Mouse (Mus musculus) adrenal gland, postnatal 4 days (tissue): Measurements from ENCODE around the gene Myo10. TPM values are rescaled to one million over a fixed set of nuclear protein-coding genes. Genes with fewer than 3 reads are reported as not detected.

Source experiments
- DNase-seq, 2 experiments: peaks; one replicate each; pipeline ENCODE4 v3.0.0; 2021 to 2022; ENCODE audit warnings: low spot score in 2 of 2, mixed read lengths in 2 of 2
- total RNA-seq, 2 experiments: library from RNA; stranded (reverse); gene quantifications; 2 replicates each; pipeline ENCODE4 v1.2.3; 2021

Gene Myo10
- total RNA-seq, 2 experiments from 2014 or later = 87.7 to 91.2 TPM

DNA sequence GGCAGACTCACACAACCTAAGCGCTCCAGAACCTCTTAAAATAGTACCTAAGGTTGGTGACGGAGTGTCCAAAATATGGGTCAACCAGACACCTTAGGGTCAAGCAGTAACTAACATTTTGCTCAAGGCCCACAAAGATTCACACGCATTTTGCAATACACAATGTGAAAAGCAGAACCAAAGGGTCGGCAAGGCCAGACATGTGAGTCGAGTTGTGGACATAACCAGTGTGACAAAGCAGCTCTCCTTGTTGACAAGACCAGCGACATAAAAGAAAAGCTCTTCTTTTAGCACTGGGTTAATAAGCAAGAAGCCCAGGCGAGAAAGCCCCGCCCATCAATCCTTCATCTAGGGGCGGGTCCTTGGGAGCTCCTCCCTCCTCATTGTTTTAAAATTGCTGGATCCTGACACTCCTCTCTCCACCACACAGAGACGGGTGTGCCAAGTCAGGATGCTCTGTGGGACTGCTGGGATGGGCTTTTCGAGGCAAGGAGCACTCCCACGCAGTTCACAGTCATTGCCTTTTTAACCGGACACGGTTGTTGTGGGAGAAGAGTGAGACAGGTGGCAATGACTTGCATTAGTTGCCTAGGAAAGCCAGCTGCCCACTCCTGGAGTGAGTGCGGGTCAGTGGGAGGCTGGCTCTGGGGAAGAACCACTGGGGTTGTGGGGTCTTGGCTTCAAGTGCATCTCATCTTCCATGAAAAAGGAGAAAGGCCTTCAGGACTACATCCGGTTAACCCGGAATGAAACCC, 212.8 kb downstream of the Myo10 start:
- DNase-seq = no peak

DNA sequence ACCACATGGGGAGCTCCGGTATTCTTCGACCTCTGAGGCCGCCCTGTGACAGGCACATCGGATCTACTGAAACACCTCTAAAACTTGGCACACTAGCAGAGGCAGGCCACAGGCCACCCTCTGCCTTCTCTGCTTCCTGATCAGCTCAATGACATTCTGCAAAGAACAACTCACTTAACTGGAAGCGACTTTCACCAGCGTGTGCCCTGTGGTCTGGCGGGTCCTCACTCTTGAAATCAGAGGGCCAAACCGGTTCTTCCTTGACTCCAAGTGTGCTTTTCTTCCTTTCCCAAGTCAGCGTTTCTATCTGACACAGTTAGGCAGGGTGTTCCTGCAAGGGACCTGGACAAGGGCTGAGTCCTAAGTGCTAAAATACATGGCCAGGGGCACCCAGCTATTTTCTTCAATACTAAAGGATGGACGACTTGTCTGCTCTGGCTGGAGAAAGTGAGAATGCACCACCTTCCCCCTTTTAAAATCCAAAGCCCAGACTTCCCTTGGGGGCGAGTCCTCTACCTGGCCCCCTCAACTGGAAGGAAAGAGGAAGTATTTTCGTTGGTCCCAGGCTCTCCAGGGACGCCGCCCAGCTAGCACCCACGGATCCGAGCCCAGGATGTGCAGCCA, 220.2 kb downstream of the Myo10 start:
- no peak for DNase-seq

DNA sequence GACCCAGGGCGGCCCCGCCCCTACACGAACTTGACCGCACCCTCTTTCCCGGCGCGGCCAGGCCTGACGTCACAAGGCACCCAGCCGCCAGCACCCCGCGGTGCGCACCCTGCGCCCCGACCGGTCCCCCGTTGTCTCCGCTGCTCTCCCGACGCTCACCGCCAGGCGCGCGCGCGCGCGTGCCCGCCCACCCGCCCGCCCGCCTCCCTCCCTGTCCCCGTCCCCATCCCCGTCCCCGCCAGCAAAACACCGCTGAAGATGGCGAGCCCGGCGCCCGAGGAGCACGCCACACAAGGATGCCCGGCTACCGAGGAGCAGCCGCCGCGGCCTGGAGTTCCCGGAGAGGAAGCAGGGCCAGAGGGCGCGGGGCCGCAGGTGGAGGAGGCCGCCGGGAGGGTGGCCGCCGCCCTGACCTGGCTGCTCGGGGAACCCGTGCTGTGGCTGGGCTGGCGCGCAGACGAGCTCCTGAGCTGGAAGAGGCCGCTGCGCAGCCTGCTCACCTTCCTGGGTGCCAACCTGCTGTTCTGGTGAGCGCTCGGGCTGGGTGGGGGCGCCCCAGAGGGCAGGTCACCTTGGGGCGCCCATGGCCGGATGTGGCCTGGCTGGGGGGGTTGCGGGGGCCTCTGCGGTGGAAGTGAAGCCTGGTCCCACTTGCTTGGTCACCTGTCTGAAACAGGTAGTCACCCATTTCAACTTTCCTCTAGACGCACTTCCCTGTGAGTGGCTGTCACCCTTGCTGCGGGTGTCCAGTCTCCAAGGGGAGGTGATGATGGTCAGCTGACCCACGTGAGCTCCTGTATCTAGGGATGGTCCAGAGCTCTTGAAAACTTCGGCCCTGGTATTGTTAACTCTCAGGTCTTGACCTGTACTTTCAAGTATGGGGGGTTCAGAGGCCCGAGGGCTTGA, 221.0 kb downstream of the Myo10 start, which contains the start of gene Retreg1:
Retreg1 (plus strand) TSS at position 95 of the 906 bp plus-strand sequence.
- peak; percentile 33 to 48 for DNase-seq

DNA sequence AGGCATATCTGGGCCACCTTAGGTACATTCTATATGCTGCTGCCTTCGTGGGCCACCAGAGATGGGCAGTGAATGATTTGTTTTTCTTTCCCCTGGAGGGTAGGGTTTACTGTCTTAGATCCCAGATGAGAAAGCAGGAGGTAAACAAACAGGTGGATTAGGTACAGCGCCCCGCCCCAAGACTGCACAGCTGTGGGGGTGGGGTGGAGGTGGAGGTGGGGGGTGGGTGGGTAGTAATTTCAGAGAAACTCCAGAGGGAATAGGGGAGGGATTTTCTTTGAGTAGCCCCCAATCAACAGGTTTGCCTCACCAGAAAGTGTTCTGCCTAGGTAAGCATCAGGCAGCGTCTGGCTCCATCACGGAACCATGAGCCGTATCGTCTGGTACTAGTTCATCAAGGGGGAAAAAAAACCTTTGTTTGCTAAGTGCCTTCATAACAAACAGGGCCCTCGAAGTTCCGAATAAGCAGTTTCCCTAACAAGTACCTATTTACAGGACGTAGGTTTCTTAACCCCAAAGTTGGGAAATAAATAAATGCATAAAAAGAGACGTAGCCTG, 221.8 kb downstream of the Myo10 start:
- no peak for DNase-seq

DNA sequence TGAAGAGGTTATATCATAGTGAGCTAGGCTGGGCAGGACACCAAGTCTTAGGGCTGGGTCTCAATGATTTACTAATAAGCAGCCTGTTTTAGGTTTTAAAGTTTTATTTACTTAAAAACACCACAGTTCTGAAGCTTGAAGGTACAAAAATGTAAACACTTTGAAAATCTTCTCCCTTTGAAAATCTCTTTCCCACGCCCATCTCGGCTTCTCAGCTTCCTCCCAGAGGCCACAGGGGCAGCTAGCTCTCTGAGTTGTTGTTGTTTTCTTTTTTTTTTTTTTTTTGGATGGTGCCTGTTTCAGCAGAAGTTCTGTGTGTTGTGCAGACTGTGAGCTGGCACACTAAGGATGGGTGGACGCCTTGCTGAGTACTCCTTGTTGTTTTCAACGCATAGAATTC, 222.4 kb downstream of the Myo10 start:
- no peak for DNase-seq

DNA sequence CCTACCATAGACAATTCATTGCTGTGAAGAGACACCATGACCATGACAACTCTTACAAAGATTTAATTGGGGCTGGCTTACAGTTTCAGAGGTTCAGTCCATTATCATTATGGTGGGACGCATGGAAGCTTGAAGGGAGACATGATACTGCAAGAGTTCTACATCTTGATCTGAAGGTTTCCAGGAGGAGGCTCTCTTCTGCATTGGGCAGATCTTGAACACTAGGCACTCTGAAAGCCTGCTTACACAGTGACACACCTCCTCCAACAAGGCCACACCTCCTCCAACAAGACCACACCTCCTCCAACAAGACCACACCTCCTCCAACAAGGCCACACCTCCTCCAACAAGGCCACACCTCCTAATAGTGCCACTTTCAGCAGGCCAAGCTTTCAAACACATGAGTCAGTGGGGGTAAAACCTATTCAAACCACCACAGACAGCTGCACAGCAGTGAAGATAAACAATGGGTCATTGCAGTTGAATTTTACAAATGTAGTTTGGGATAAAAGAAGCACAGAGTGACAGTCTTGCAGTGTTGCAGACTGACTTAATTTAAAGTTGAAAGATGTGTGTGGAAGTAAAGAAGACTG, 225.3 kb downstream of the Myo10 start:
- DNase-seq = no peak

DNA sequence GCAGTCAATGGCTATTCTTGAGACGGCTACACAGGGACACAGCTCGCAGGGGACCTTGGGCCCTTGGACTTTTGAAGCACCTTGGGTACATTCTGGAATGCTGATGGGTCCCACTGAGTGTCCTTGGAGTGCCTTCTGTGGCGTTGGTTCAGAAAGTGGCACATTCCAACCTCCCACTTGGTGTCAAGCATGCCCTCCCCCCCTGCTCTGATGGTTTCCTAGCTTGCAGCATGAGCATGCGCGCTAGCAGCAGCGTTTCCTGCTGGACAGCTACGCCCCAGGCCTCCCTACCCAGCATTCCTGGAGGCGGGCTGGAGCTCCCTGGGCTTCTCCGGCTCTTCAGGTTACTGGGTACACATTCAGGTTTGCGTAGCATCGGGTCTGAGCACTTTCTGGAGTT, 228.2 kb downstream of the Myo10 start:
- no peak for DNase-seq

DNA sequence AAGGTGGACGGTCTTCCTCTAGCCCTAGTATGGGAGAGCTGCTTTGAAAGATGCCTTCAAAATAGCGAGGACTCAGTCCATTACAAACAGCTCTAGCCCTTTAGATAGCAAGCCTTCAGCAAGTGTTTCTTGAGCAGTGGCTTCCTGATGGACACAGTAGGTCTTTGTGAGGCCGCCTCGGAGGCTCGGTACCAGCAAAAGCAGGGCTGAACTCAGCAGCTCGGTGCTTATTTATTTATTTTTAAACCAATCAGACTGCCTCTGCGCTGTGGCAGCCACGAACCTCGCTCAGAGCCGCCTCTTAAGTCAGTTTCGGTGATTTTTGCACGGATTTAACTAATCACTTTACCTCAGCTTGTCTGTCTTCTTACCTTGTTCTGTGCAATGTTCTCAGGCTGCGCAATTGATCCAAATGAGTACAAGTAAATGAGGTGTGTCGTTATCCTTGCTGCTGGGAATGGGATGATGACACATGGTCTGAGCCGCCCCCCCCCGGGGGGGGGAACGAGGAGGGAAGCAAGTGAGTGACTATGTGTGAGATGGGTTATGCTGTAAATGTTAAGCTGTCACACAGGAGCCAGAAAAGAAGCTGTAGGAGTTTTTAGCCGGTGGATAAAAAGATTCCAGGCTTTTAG, 232.1 kb downstream of the Myo10 start:
- no peak for DNase-seq

DNA sequence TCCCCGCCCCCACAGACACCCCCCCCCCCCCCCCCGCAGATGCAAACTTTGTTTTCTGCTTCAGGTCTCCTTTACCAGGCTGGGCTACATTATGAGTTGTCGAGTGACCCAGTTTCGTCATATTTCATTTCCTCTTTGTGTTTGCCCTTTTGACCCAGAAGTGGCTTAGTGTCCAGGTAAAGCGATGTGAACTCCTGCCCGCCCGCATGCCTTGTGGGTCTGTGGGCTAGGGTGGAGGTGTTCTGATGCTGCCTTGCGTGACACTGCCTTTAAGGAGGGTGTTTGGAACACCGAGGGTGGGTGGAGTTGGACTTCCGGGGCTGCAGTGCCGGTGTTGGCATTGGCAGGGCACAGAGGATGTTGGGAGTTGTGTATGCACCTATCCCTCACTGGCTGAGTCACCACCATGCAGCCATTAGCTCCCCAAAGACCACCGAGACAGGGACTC, 236.3 kb downstream of the Myo10 start:
- no peak for DNase-seq

DNA sequence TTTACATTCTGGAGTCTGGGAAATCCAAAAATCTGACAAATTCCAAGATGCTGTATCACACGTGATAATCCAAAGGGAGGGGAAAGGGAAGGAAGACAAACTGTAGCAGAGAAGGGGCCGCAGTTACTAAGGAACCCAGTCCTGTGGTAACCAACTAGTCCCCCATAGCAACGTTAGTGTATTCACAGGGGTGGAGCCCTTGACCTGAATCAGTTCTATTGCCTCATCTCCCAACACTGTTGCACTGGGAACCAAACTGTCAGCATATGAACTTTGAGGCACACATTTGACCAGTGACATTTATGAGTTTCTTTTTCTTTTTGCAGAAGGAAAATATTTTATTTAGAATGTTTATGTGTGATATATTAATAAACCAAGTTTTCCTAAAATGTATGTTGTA, 237.1 kb downstream of the Myo10 start:
- DNase-seq = no peak

DNA sequence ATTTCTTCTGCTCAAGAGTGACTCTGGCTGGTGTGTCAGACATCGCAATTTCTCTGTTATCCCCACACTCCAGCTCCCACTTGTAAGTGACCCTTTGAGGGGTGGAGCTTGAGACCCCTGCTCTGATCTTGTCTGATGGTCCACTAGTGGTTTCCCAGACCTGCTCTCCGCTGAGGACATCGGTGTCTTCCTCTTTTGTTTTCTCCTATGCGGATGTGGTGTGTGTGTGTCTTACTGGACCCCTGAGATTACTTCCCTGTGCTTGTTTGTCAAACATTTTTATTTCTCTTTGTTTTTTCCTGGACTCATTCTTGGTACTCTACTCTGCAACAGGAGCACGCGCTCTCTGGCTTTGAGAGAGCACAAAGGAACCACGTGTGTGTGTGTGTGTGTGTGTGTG, 239.6 kb downstream of the Myo10 start:
- no peak for DNase-seq

Other genes with a start within 250 kb of the Myo10 start
- gene Basp1, start 208.8 kb upstream of the Myo10 start, total RNA-seq = 10 to 100 TPM; 44.9 to 61.0 TPM
- 10 to 100 TPM; 33.5 to 40.0 TPM for gene Retreg1, start 220.7 kb downstream of the Myo10 start, total RNA-seq